Mouse (Mus musculus): ENCODE data around the gene Prkar2a. TPM values are rescaled to one million over a fixed set of nuclear protein-coding genes. Genes with fewer than 3 reads are reported as not detected.

Gene Prkar2a
- polyA plus RNA-seq, 1 experiment from 2014 or later, result 22.2 TPM

DNA sequence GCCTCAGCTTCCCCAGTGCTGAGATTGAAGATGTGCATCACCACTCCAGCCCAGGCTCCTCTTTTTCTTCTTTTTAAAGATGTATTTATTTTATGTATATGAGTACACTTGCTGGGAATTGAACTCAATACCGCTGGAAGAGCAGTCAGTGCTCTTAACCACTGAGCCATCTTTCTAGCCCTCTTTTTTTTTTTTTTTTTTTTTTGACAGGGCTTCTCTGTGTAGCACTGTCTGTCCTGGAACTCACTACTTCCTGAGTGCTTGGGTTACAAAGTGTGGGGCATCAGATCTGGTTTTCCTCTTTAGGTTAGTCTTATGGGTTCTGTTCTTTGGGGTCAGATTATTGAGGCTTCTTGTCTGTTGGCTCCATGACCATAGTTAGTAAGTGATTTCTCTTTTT is 5.4 kb downstream of the Prkar2a start:
- Histone ChIP-seq H3K9me3 (ENCODE audit: control insufficient read depth, low read length) (no peaks in the 10 kb centered on the region), H3K36me3 (ENCODE audit: control insufficient read depth, insufficient read depth, low read length) (no peaks in the 10 kb centered on the region; the same call in 1 of the 2 replicates), H3K9ac (ENCODE audit: low read length) (no peak overlapping the region), H3K4me3 (ENCODE audit: low read depth, low read length) (no peak overlapping the region), H3K4me2 (replicated peaks; ENCODE audit: low read depth) (no peak overlapping the region), H3K4me1 (replicated peaks; ENCODE audit: control insufficient read depth, insufficient read depth) (peaks cover 9% of the 10 kb centered on the region), H3K27ac (replicated peaks) (no peak overlapping the region), H3K27me3 (ENCODE audit: control insufficient read depth, insufficient read depth, low read length) (no peaks in the 10 kb centered on the region)
- no peak for TF ChIP-seq EP300 (optimal IDR thresholded peaks at IDR 0.05)
- no peak for TF ChIP-seq CTCF (IDR thresholded peaks at IDR 0.05; ENCODE audit: low read depth)
- no peak for ATAC-seq (ENCODE audit: low FRiP score, low TSS enrichment)
- WGBS, result 76% methylated on average over 1 of the region's 1 CpGs
- no peak for DNase-seq (ENCODE audit: low spot score)

DNA sequence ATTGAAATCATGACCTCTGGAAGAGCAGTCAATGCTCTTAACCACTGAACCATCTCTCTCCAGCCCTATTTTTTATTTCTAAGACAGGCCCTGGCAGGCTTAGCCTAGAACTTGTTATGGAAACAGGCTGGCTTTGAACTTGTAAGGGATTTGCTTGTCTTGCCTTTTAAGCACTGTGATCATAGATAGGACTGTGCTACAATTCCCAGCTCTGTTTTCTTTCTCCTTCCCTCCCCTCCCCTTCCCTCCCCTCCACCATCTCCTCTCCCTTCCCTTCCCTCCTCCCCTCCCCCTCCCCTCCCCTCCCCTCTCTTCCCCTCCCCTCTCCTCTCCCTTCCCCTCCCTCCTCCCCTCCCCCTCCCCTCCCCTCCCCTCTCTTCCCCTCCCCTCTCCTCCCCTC is 13.4 kb downstream of the Prkar2a start:
- no peaks in the 10 kb centered on the region for H3K9me3 ChIP-seq (ENCODE audit: control insufficient read depth, low read length)
- H3K4me3 ChIP-seq (ENCODE audit: low read depth, low read length), result no peak overlapping the region
- ATAC-seq (ENCODE audit: low FRiP score, low TSS enrichment) (no peak), DNase-seq (ENCODE audit: low spot score) (no peak)
- H3K36me3 ChIP-seq (ENCODE audit: control insufficient read depth, insufficient read depth, low read length), result no peaks in the 10 kb centered on the region; the same call in 1 of the 2 replicates
- H3K4me1 ChIP-seq (replicated peaks; ENCODE audit: control insufficient read depth, insufficient read depth), result peaks cover 3% of the 10 kb centered on the region; the same call in 1 of the 2 replicates
- TF ChIP-seq CTCF (IDR thresholded peaks at IDR 0.05; ENCODE audit: low read depth), result no peak
- TF ChIP-seq EP300 (optimal IDR thresholded peaks at IDR 0.05), result no peak
- H3K27ac ChIP-seq (replicated peaks), result no peak overlapping the region
- no peaks in the 10 kb centered on the region for H3K27me3 ChIP-seq (ENCODE audit: control insufficient read depth, insufficient read depth, low read length)
- H3K4me2 ChIP-seq (replicated peaks; ENCODE audit: low read depth), result no peak overlapping the region
- H3K9ac ChIP-seq (ENCODE audit: low read length), result no peak overlapping the region

DNA sequence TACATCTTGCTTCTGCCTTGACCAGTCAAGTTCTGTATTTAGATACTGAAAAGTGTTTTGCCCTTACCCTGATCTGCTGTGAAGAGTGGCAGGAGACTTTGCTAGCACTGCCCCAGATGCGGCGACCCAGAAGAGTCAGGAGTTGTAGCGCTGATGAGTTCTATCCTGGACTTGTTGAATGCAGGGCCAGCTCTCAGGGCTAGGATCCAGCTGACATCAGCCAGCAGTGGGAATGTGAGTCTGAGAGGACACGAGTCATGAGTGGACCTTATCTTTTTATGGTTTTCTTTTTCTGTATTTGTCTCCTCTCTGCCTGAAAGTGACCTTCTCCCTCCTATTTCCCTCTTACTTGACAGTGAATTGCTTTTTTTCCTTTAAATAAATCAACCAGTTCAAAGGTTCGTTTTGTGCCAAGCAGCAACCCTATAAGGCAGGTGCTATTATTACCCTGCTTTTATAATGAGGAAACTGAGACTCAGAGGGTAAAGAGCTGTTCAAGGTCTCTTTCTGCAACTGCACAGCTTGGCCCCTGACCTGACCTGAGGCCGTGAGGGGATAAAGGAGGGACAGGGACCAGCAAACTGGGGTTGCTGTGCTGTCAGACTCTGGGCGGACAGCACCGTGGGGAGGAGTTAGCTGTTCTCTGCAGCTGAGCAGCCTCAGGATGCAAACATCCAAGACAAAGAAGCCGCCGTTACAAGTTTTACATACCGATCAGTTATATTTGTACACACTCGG is 14.4 kb downstream of the Prkar2a start:
- WGBS, result 25% methylated on average over 12 of the region's 12 CpGs
- Histone ChIP-seq H3K4me3 (ENCODE audit: low read depth, low read length) (no peak overlapping the region), H3K27ac (replicated peaks) (peak overlapping the region; percentile 25; the same call in 1 of the 2 replicates), H3K36me3 (ENCODE audit: control insufficient read depth, insufficient read depth, low read length) (no peaks in the 10 kb centered on the region; the same call in 1 of the 2 replicates), H3K4me2 (replicated peaks; ENCODE audit: low read depth) (no peak overlapping the region; the same call in 1 of the 2 replicates), H3K4me1 (replicated peaks; ENCODE audit: control insufficient read depth, insufficient read depth) (peaks cover 3% of the 10 kb centered on the region; the same call in 1 of the 2 replicates), H3K27me3 (ENCODE audit: control insufficient read depth, insufficient read depth, low read length) (no peaks in the 10 kb centered on the region), H3K9ac (ENCODE audit: low read length) (no peak overlapping the region), H3K9me3 (ENCODE audit: control insufficient read depth, low read length) (no peaks in the 10 kb centered on the region)
- DNase-seq (ENCODE audit: low spot score) (no peak), ATAC-seq (ENCODE audit: low FRiP score, low TSS enrichment) (no peak)
- TF ChIP-seq CTCF (IDR thresholded peaks at IDR 0.05; ENCODE audit: low read depth) (no peak), EP300 (optimal IDR thresholded peaks at IDR 0.05) (no peak)

DNA sequence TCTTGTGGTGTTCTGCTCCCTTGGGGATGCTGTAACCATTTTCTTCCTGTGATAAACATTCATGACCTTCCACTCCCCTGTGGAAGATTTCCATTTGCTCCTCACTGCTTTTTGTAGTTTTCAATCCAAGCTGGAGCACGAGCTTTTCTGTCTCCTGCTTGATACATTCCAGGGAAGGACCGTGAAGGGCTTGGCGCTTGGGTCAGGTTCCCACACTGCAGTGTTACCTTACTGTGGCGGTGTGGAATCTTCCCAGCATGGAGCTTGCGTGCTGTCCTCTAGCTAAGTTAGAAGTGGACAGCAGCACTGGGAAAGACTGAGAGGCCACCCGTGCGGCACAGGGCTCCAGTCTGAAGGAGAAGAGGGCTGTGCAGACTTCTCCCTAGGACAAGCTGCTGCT is 15.5 kb downstream of the Prkar2a start:
- Histone ChIP-seq H3K4me1 (replicated peaks; ENCODE audit: control insufficient read depth, insufficient read depth) (peaks cover 3% of the 10 kb centered on the region; the same call in 1 of the 2 replicates), H3K27me3 (ENCODE audit: control insufficient read depth, insufficient read depth, low read length) (no peaks in the 10 kb centered on the region), H3K9ac (ENCODE audit: low read length) (no peak overlapping the region), H3K36me3 (ENCODE audit: control insufficient read depth, insufficient read depth, low read length) (no peaks in the 10 kb centered on the region; the same call in 1 of the 2 replicates), H3K27ac (replicated peaks) (peak overlapping the region; percentile 63), H3K4me2 (replicated peaks; ENCODE audit: low read depth) (no peak overlapping the region), H3K9me3 (ENCODE audit: control insufficient read depth, low read length) (no peaks in the 10 kb centered on the region), H3K4me3 (ENCODE audit: low read depth, low read length) (no peak overlapping the region)
- ATAC-seq (ENCODE audit: low FRiP score, low TSS enrichment) (no peak), DNase-seq (ENCODE audit: low spot score) (no peak)
- 49% methylated on average over 7 of the region's 7 CpGs for WGBS
- TF ChIP-seq CTCF (IDR thresholded peaks at IDR 0.05; ENCODE audit: low read depth), result no peak
- no peak for TF ChIP-seq EP300 (optimal IDR thresholded peaks at IDR 0.05)

DNA sequence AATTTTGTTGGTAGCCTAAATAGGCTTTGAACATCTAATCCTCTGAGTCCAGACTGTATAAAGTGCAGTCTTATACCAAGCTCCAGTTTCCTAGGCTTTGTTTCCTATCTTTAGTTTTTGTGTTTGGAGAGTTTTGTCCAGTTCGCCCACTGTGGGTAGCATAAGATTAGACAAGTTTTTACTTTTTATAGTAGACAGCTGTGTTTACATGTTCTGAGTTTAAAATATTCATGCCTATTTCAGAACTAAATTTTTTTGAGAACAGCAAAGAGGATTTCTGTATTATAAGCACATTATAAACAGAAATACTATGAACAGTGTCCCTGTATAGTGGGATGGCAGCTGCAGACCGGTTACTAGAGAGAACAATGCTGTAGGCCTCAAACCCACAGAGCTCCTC is 18.1 kb downstream of the Prkar2a start:
- TF ChIP-seq EP300 (optimal IDR thresholded peaks at IDR 0.05) (no peak), CTCF (IDR thresholded peaks at IDR 0.05; ENCODE audit: low read depth) (no peak)
- no peak overlapping the region for H3K4me3 ChIP-seq (ENCODE audit: low read depth, low read length)
- H3K36me3 ChIP-seq (ENCODE audit: control insufficient read depth, insufficient read depth, low read length), result no peaks in the 10 kb centered on the region
- no peaks in the 10 kb centered on the region for H3K9me3 ChIP-seq (ENCODE audit: control insufficient read depth, low read length)
- DNase-seq (ENCODE audit: low spot score) (no peak), ATAC-seq (ENCODE audit: low FRiP score, low TSS enrichment) (no peak)
- peaks cover 3% of the 10 kb centered on the region; the same call in 1 of the 2 replicates for H3K4me1 ChIP-seq (replicated peaks; ENCODE audit: control insufficient read depth, insufficient read depth)
- H3K27me3 ChIP-seq (ENCODE audit: control insufficient read depth, insufficient read depth, low read length), result no peaks in the 10 kb centered on the region
- 56% methylated on average over 2 of the region's 2 CpGs for WGBS
- H3K4me2 ChIP-seq (replicated peaks; ENCODE audit: low read depth), result no peak overlapping the region
- no peak overlapping the region for H3K27ac ChIP-seq (replicated peaks)
- H3K9ac ChIP-seq (ENCODE audit: low read length), result no peak overlapping the region

DNA sequence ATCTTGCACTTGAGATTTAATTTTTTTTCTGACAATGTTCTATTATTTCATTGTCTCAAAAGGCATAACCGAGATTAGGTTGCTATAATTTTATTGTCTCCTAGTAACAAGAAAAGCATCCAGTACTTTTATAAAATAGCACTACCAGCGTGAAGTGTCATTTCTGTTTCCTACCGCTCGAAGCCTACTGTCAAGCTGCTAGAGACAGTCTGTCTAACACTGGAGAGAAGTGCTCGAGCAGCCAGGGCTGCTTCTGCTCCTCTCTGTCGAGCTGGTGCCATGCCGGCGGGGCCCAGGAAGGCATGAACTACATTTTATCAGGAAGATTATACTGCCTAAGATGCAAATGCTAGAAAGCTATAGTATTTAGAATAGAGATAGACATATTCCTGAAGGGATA is 19.7 kb downstream of the Prkar2a start:
- TF ChIP-seq EP300 (optimal IDR thresholded peaks at IDR 0.05) (no peak), CTCF (IDR thresholded peaks at IDR 0.05; ENCODE audit: low read depth) (no peak)
- no peak for DNase-seq (ENCODE audit: low spot score)
- H3K4me2 ChIP-seq (replicated peaks; ENCODE audit: low read depth), result no peak overlapping the region
- H3K27me3 ChIP-seq (ENCODE audit: control insufficient read depth, insufficient read depth, low read length), result no peaks in the 10 kb centered on the region
- no peak for ATAC-seq (ENCODE audit: low FRiP score, low TSS enrichment)
- no peak overlapping the region for H3K27ac ChIP-seq (replicated peaks)
- no peaks in the 10 kb centered on the region for H3K9me3 ChIP-seq (ENCODE audit: control insufficient read depth, low read length)
- H3K9ac ChIP-seq (ENCODE audit: low read length), result no peak overlapping the region
- no peaks in the 10 kb centered on the region for H3K36me3 ChIP-seq (ENCODE audit: control insufficient read depth, insufficient read depth, low read length)
- no peaks in the 10 kb centered on the region for H3K4me1 ChIP-seq (replicated peaks; ENCODE audit: control insufficient read depth, insufficient read depth)
- H3K4me3 ChIP-seq (ENCODE audit: low read depth, low read length), result no peak overlapping the region
- 92% methylated on average over 8 of the region's 8 CpGs for WGBS
